Mouse (Mus musculus) E14TG2a.4 (cell line): ENCODE measurements around the gene Anp32e.

ENCODE experiments used
- CTCF ChIP-seq: conservative IDR thresholded peaks from 2 replicates; pipeline ENCODE4 v1.5.1; 2014; ENCODE audit warnings: low read length
- POU5F1 ChIP-seq: IDR thresholded peaks from 2 replicates; pipeline ENCODE4 v1.6.1; 2014; ENCODE audit warnings: low read length, borderline replicate concordance

- no peak for TF ChIP-seq CTCF
- TF ChIP-seq POU5F1: no peak
Measured at GRCm38 (mm10) chr3:95945731-95946240, 16.7 kb downstream of the Anp32e start.
